Mouse (Mus musculus) right cerebral cortex, postnatal 14 days (tissue): Measurements from ENCODE around the gene Il11ra1.
"Not testable (repeated sequence)": the region's sequence is repeated elsewhere in the genome, so short reads cannot be mapped to it uniquely, and the experiment has no call there.

Source experiments
- DNase-seq: peaks from one replicate; pipeline ENCODE4 v3.0.0; 2022

The Il11ra1 gene

GRCm38 (mm10) chr4:41681947-41682346 is 17.8 kb upstream of the Il11ra1 start:
- DNase-seq, result no peak

DNA sequence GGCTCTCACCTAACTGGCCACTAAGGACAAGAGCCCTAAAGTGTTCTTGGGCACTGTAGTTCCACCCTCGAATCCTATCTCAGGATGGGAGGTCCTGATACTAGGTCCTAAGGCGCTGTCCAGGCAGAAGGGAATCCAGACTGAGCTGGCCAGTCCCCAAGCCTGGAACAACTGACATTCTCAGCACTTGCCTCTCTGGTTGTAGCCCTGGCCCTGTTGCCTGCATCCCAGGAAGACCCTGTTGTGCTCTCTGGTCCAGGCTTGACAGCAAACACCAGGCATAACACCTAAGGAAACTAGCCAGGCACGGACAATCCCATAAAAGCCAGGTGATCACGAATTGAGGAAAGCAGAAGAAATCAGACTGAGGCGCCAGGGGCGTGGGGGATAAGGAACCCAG is 17.0 kb upstream of the Il11ra1 start:
- no peak for DNase-seq

DNA sequence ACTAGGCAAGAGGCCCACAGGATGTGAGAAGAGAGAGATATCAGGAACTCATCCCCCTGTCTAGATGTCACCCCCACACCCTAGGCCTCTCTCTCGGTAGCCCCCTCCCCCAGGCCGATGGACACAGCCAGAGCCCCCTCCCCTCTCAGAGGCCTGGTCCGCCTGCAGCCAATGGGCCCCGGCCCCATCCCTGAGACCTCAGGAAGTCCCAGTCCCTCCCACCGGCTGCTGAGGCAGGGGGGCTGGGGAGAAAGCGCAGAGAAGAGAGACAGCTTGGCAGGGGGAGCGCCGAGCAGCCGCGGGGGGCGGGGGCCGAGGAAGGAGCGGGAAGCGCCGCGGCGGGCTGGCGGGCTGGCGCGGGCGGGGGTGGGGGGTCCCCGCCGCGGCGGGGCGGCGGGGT is 16.5 kb upstream of the Il11ra1 start:
- DNase-seq, result not testable (repeated sequence)

DNA sequence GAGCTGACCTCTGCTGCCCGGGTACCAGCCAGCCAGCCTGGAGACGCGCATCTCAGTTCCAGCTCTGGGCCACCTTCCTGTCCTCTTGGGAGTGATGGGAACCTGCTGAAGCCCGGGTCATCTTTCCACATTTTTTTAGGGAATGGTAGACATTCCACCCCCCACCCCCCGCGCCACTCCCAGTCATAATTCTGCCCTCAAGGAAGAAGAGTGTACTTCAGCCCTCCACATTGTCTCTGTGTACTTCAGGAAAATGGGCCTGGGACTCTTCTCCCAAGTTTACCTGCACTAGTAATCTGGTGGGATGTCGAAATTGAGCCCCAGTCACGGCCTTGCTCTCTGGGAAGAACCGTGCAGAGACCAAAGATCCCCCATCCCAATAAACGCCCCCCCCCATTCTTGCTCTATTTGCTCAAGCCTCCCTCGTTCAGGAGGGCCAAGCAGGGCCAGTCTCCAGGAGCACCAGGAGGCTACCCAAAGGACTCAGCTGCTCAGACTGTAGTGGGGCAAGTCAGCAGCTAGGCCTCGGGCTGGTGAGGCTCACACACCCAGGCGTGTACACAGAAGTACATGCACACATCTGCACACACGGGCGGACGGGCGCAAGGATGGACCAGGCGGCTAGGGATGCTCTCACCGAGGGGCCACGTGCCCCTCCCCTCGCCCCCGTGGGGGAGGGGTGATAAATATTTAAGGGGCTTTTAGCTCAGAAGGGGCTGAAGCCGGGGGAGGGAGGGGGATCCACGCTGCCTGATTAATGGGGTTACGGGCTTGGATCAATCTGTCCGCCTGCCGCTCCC is 15.5 kb upstream of the Il11ra1 start:
- DNase-seq, result not testable (repeated sequence)

DNA sequence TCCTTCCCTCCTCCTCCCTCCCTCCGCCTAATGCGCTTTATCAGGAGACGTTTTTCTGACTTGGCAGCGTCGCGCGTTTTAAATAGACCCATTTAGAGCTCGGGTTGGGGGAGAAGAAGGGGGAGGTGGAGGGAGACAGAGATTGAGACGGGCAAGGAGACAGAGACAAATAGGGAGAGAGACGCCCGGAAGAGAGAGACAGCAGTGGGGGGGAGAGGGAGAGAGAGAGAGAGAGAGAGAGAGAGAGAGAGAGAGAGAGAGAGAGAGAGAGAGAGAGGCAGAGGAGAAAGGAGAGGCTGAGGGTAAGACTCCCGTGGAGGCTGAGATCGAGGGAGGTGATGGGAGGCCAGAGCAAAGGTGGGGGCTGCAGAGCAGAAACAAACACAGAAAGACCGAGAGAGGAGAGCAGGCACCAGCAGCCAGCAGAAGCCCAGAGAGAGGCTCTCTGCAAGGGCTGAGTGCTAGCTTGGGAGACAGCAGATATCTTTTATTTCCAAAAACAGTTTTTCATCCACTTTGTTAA is 14.8 kb upstream of the Il11ra1 start:
- not testable (repeated sequence) for DNase-seq

- DNase-seq, result not testable (repeated sequence)
Observed at GRCm38 (mm10) chr4:41685882-41686492, 13.8 kb upstream of the Il11ra1 start.

DNA sequence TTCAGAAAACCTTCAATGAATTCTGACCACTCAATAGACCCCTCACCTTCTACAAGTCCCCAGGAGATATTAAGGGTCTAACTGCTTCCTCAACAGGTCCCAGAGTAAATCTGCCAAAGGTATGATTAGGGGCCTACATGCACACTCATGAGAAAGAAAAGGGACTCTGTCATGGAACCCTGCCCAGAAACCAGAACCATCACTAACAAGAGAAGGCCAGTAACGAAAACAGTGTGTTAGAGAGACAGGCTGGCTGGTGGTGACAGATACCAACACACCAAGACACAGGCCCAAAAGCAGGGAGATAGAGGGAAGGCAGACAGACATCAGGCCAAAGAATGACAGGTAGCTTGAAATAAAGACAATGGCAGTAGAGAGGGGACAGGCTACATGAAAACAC is 11.2 kb upstream of the Il11ra1 start:
- DNase-seq, result not testable (repeated sequence)

DNA sequence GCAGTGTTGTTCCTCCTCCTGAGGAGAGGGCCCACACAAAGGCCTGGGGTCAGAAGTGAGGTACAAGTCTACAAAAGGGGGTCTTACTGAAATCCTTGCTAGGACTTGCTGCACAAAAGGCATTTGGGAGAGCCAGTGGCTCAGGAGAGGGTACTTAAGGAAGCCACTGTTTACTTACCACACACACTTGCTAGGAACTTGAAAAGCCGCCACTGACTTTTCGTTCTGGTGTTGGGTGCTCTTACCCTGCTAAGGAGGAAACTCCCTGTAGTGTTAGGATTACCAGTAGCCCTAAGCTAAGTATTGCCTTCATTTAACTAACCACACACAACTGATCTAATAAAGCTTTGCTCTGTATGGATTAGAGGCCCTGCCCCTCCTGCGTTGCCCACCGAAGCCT is 9.8 kb upstream of the Il11ra1 start:
- DNase-seq, result not testable (repeated sequence)

GRCm38 (mm10) chr4:41693511-41693910 is 6.3 kb upstream of the Il11ra1 start:
- DNase-seq, result not testable (repeated sequence)

- DNase-seq, result not testable (repeated sequence)
Observed at GRCm38 (mm10) chr4:41695800-41696199, 4.0 kb upstream of the Il11ra1 start.

- DNase-seq, result not testable (repeated sequence)
Observed at GRCm38 (mm10) chr4:41696452-41696851, 3.3 kb upstream of the Il11ra1 start.

DNA sequence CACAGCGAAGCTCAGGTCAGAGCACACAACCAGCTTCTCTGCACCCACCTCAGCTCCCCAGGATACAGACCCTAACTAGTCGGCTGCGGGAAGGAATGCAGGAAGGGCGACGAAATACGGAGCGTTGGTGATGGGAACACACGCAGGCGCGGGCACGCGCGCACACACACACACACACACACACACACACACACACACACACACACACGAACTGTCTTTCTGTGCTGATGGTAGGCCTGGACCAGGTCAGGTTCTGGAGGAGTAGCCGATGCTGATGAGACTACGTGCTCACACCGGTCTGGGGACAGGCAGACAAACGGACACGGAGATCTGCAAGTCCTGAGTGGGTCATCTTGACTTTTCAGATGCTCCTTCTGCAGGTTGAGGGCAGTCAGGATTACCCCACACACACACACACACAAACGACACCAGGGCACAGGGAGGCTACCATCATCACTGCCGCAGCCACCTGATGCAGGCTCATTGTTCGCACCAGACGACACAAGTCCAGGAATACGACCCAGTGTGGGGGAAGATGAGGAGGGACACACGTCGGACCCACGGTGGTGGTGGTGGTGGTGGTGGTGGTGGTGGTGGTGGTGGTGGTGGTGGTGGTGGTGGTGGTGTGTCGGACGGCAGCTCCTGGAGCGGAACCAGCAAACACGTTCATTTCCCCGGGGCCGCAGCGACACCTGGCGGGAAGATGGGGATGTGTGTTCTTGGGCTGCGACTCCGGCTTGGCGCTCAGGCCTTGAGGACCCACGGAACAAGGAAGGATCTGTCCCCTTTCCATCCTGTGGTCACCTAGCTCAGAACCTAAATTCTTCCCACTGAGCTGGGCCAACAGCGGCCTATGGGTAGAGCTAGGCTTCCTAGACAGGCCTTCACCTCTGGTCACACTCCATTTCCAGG is 2.6 kb upstream of the Il11ra1 start, which contains the start of gene Cntfr:
TSS of gene Cntfr (minus strand) at position 160 of the 912 bp plus-strand sequence.
- DNase-seq, result peak; percentile 83

DNA sequence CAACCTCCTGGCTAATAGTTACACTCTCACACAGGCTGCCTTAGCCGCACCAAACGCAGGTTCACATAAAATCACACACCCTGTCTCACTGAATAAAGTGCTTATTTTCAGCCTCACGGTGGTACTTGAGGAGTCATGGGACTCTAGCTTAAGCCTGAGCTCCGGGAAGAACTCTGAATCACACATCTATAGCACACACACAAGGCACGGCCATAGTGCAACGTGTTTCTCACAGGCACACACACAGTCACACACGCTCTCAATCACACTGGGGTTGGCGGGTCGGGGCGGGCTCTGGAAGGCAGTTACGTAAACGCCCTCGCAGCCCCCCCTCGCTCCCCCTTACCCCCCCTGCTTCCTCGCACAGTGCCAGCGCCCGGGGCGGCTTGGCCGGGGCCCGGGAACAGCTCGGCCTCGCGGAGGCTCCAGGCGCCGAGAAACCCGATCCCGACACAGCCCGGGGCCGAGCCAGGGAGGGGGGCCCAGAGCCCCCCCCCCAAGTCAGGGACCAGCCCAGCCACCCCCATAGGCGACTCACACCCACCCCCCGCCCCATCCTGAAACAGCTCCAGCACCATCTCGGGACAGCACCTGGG is 1.3 kb upstream of the Il11ra1 start:
- DNase-seq, result not testable (repeated sequence)

DNA sequence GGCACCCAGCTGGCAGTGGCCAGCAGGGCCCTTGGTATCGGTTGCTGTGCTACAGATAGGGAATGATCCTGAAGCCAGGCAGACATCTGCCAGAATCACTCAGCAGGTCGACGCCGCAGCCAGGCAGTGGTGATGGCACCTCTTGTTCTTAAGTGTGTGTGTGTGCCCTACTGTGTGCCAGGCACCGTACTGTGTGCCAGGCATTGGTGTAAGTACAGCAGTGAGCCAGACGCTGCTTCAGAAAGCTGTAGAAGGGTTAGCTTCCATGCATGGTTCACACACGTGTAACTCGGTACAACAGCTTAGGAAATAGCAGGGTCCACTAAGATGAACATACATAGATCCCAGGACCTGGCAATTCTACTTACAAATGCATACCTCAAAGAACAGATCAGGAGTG is 435 bp downstream of the Il11ra1 start:
- DNase-seq, result not testable (repeated sequence)

DNA sequence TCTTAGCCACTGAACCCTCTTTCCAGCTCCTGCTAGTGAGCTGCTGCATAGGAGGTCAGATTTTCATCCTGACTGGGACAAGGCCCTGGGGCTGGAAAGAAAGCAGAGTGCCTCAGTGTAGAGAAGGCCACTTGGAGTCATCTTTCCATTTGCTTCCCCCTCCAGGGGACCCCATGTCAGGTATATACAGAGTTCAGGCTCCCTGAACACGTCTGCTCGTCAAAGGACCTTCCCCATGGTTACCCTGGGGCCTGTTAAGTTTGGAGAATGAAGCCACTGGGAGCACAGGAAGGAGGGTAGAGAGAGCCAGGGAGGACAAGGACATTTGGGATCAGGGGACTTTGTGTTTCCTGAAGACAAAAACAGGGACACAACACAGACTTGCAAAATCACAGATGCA is 2.4 kb downstream of the Il11ra1 start:
- DNase-seq, result not testable (repeated sequence)

GRCm38 (mm10) chr4:41704651-41705050 is 4.9 kb downstream of the Il11ra1 start:
- no peak for DNase-seq

DNA sequence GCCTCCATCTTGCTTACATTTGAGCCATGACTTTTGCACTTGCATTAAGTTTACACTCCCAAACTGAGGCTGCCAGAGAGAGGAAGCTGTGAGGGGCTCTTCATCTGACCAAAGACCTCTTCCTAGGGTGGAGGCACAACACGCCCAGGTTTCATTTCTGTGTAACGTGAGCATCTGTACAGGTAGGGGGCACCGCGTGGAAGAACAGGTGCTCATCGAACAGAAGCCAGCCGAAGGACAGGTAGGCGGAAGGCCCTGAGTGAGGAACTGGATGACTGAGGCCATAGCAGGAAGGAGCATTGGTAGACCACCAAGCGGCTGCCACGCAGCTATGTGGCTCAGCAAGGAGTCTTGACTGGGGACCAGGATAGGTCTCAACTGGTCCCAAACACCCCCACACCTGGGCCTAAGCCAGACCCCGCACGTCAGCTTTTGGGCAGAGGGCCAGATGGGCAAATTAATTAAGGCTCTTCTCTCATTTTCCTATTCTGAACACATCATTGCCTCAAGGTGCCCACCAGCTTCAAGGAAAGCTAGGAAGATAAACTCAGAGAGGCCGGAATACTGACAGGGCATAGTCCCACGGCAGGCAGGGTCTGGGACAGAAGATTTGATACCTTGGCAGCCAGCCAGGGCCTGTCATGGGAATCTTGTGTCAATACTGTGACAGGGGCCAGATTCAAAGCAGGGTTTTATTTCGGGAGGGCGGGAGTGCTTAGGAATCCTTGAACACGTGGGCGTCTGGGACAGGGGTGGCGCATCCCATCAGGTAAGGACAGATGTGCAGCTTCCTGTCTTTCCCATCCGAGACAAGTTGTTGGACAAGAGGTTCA is 6.3 kb downstream of the Il11ra1 start:
- no peak for DNase-seq

GRCm38 (mm10) chr4:41707011-41707535 is 7.3 kb downstream of the Il11ra1 start:
- DNase-seq, result peak; percentile 72

- DNase-seq, result no peak
Observed at GRCm38 (mm10) chr4:41708192-41708745, 8.5 kb downstream of the Il11ra1 start.

- no peak for DNase-seq
Observed at GRCm38 (mm10) chr4:41710229-41710628, 10.4 kb downstream of the Il11ra1 start.
